Mouse (Mus musculus): ENCODE measurements around the gene Kctd8. TPM values are rescaled to one million over a fixed set of nuclear protein-coding genes. Genes with fewer than 3 reads are reported as not detected.
A peak's percentile ranks its signal among the peaks of the same experiment; 100 is the strongest.
"Not testable (repeated sequence)": the region's sequence is repeated elsewhere in the genome, so short reads cannot be mapped to it uniquely, and the experiment has no call there.

Gene Kctd8
- polyA plus RNA-seq, 1 experiment, result 25.7 TPM

GRCm38 (mm10) chr5:69324566-69325230, 16.8 kb downstream of the Kctd8 start:
- peak; percentile 48 to 69 for DNase-seq
- TF ChIP-seq POLR2A (IDR thresholded peaks at IDR 0.05; ENCODE audit: borderline replicate concordance, insufficient read depth, low read length), result no peak
- TF ChIP-seq CTCF (IDR thresholded peaks at IDR 0.05; ENCODE audit: borderline replicate concordance, insufficient read depth, low read depth, low read length), result no peak
- peak overlapping the region; percentile 71 for H3K27ac ChIP-seq (ENCODE audit: insufficient read depth, low read length)
- WGBS, result 10% methylated on average over 12 of the region's 12 CpGs
- peaks cover 7% of the 10 kb centered on the region; the same call in 1 of the 2 replicates for H3K4me1 ChIP-seq (ENCODE audit: control insufficient read depth, insufficient read depth, low read length)
- no peaks in the 10 kb centered on the region for H3K27me3 ChIP-seq (ENCODE audit: control insufficient read depth, insufficient read depth, low read length)
- peak overlapping the region; percentile 29 for H3K4me3 ChIP-seq (replicated peaks; ENCODE audit: insufficient read depth, low read depth, low read length)

DNA sequence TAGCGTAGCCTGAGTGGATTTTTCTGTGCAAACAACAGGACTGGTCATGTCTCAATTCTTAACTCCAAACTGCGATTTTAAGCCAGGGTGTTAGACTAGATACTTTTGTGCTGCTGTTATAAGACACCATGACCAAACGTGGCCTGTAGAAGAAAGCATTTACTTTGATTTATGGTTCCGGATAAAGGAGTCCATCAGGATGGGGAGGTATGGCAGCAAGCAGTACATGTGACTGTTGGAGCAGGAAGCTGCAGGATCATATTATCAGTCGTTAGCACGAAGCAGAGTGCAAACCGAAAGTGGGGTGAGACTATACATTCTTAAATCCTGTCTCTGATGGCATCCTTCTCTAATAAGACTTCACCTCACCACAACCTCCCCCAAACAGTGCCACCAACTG, 28.9 kb downstream of the Kctd8 start:
- no peak overlapping the region for H3K4me3 ChIP-seq (replicated peaks; ENCODE audit: insufficient read depth, low read depth, low read length)
- H3K27ac ChIP-seq (ENCODE audit: insufficient read depth, low read length), result no peak overlapping the region
- 69% methylated on average over 7 of the region's 7 CpGs for WGBS
- no peaks in the 10 kb centered on the region for H3K27me3 ChIP-seq (ENCODE audit: control insufficient read depth, insufficient read depth, low read length)
- peaks cover 4% of the 10 kb centered on the region; the same call in 1 of the 2 replicates for H3K4me1 ChIP-seq (ENCODE audit: control insufficient read depth, insufficient read depth, low read length)
- no peak for TF ChIP-seq CTCF (IDR thresholded peaks at IDR 0.05; ENCODE audit: borderline replicate concordance, insufficient read depth, low read depth, low read length)
- no peak for TF ChIP-seq POLR2A (IDR thresholded peaks at IDR 0.05; ENCODE audit: borderline replicate concordance, insufficient read depth, low read length)
- no peak for DNase-seq

- TF ChIP-seq POLR2A (IDR thresholded peaks at IDR 0.05; ENCODE audit: borderline replicate concordance, insufficient read depth, low read length) (no peak), CTCF (IDR thresholded peaks at IDR 0.05; ENCODE audit: borderline replicate concordance, insufficient read depth, low read depth, low read length) (no peak)
- 40% methylated on average over 1 of the region's 1 CpGs for WGBS
- DNase-seq, result no peak
- no peaks in the 10 kb centered on the region for H3K4me1 ChIP-seq (ENCODE audit: control insufficient read depth, insufficient read depth, low read length)
- H3K27me3 ChIP-seq (ENCODE audit: control insufficient read depth, insufficient read depth, low read length), result no peaks in the 10 kb centered on the region
- no peak overlapping the region for H3K4me3 ChIP-seq (replicated peaks; ENCODE audit: insufficient read depth, low read depth, low read length)
- H3K27ac ChIP-seq (ENCODE audit: insufficient read depth, low read length), result no peak overlapping the region
Observed at GRCm38 (mm10) chr5:69301665-69302064, 39.8 kb downstream of the Kctd8 start.

- no peak for DNase-seq
- Histone ChIP-seq H3K4me1 (ENCODE audit: control insufficient read depth, insufficient read depth, low read length) (peaks cover 3% of the 10 kb centered on the region; the same call in 1 of the 2 replicates), H3K27me3 (ENCODE audit: control insufficient read depth, insufficient read depth, low read length) (no peaks in the 10 kb centered on the region), H3K27ac (ENCODE audit: insufficient read depth, low read length) (no peak overlapping the region), H3K4me3 (replicated peaks; ENCODE audit: insufficient read depth, low read depth, low read length) (no peak overlapping the region)
- TF ChIP-seq POLR2A (IDR thresholded peaks at IDR 0.05; ENCODE audit: borderline replicate concordance, insufficient read depth, low read length), result no peak
- no peak for TF ChIP-seq CTCF (IDR thresholded peaks at IDR 0.05; ENCODE audit: borderline replicate concordance, insufficient read depth, low read depth, low read length)
- WGBS, result 66% methylated on average over 6 of the region's 6 CpGs
Observed at GRCm38 (mm10) chr5:69292353-69292752, 49.1 kb downstream of the Kctd8 start.

GRCm38 (mm10) chr5:69284359-69284758, 57.1 kb downstream of the Kctd8 start:
- Histone ChIP-seq H3K4me3 (replicated peaks; ENCODE audit: insufficient read depth, low read depth, low read length) (no peak overlapping the region), H3K27ac (ENCODE audit: insufficient read depth, low read length) (no peak overlapping the region), H3K27me3 (ENCODE audit: control insufficient read depth, insufficient read depth, low read length) (no peaks in the 10 kb centered on the region), H3K4me1 (ENCODE audit: control insufficient read depth, insufficient read depth, low read length) (no peaks in the 10 kb centered on the region)
- 71% methylated on average over 6 of the region's 6 CpGs for WGBS
- TF ChIP-seq POLR2A (IDR thresholded peaks at IDR 0.05; ENCODE audit: borderline replicate concordance, insufficient read depth, low read length), result no peak
- no peak for TF ChIP-seq CTCF (IDR thresholded peaks at IDR 0.05; ENCODE audit: borderline replicate concordance, insufficient read depth, low read depth, low read length)
- DNase-seq, result no peak

GRCm38 (mm10) chr5:69252366-69252765, 89.1 kb downstream of the Kctd8 start:
- peak in 1 of 2 experiments; percentile 68 for DNase-seq
- Histone ChIP-seq H3K27ac (ENCODE audit: insufficient read depth, low read length) (no peak overlapping the region), H3K27me3 (ENCODE audit: control insufficient read depth, insufficient read depth, low read length) (no peaks in the 10 kb centered on the region), H3K4me3 (replicated peaks; ENCODE audit: insufficient read depth, low read depth, low read length) (no peak overlapping the region), H3K4me1 (ENCODE audit: control insufficient read depth, insufficient read depth, low read length) (peaks cover 3% of the 10 kb centered on the region; the same call in 1 of the 2 replicates)
- whole genome bisulfite sequencing, result 11% methylated on average over 2 of the region's 2 CpGs
- TF ChIP-seq POLR2A (IDR thresholded peaks at IDR 0.05; ENCODE audit: borderline replicate concordance, insufficient read depth, low read length), result no peak

GRCm38 (mm10) chr5:69241931-69242330, 99.5 kb downstream of the Kctd8 start:
- no peak overlapping the region for H3K4me3 ChIP-seq (replicated peaks; ENCODE audit: insufficient read depth, low read depth, low read length)
- peaks cover 4% of the 10 kb centered on the region; the same call in 1 of the 2 replicates for H3K4me1 ChIP-seq (ENCODE audit: control insufficient read depth, insufficient read depth, low read length)
- peak; percentile 50 to 80 for DNase-seq
- 7% methylated on average over 1 of the region's 1 CpGs for WGBS
- H3K27ac ChIP-seq (ENCODE audit: insufficient read depth, low read length), result no peak overlapping the region
- no peaks in the 10 kb centered on the region for H3K27me3 ChIP-seq (ENCODE audit: control insufficient read depth, insufficient read depth, low read length)
- no peak for TF ChIP-seq POLR2A (IDR thresholded peaks at IDR 0.05; ENCODE audit: borderline replicate concordance, insufficient read depth, low read length)
- no peak for TF ChIP-seq CTCF (IDR thresholded peaks at IDR 0.05; ENCODE audit: borderline replicate concordance, insufficient read depth, low read depth, low read length)

GRCm38 (mm10) chr5:69233560-69233959, 107.9 kb downstream of the Kctd8 start:
- WGBS, result 44% methylated on average over 4 of the region's 4 CpGs
- no peak overlapping the region for H3K4me3 ChIP-seq (replicated peaks; ENCODE audit: insufficient read depth, low read depth, low read length)
- H3K4me1 ChIP-seq (ENCODE audit: control insufficient read depth, insufficient read depth, low read length), result peaks cover 10% of the 10 kb centered on the region
- peak in 1 of 2 experiments; percentile 62 for DNase-seq
- no peak for TF ChIP-seq CTCF (IDR thresholded peaks at IDR 0.05; ENCODE audit: borderline replicate concordance, insufficient read depth, low read depth, low read length)
- TF ChIP-seq POLR2A (IDR thresholded peaks at IDR 0.05; ENCODE audit: borderline replicate concordance, insufficient read depth, low read length), result no peak
- H3K27ac ChIP-seq (ENCODE audit: insufficient read depth, low read length), result no peak overlapping the region
- no peaks in the 10 kb centered on the region for H3K27me3 ChIP-seq (ENCODE audit: control insufficient read depth, insufficient read depth, low read length)

GRCm38 (mm10) chr5:69231649-69232048, 109.8 kb downstream of the Kctd8 start:
- H3K27me3 ChIP-seq (ENCODE audit: control insufficient read depth, insufficient read depth, low read length); H3K4me3 ChIP-seq (replicated peaks; ENCODE audit: insufficient read depth, low read depth, low read length); H3K27ac ChIP-seq (ENCODE audit: insufficient read depth, low read length): not testable (repeated sequence)
- H3K4me1 ChIP-seq (ENCODE audit: control insufficient read depth, insufficient read depth, low read length), result peaks cover 10% of the 10 kb centered on the region
- WGBS, result 15% methylated on average over 1 of the region's 1 CpGs
- DNase-seq, result peak; percentile 54 to 85
